Mouse (Mus musculus): ENCODE measurements at regions not wholly inside any gene's neighbourhood (a gene's known extent, or its start where the extent isn't known, plus 50 kb on each side); places are given as distances from the start of the nearest gene placed in this dataset.
A peak's percentile ranks its signal among the peaks of the same experiment; 100 is the strongest.

- H3K4me2 ChIP-seq (ENCODE audit: low read length), result no peak overlapping the region
- H3K36me3 ChIP-seq (ENCODE audit: control insufficient read depth, insufficient read depth, low read length), result no peaks in the 10 kb centered on the region
- no peak overlapping the region for H3K4me3 ChIP-seq (ENCODE audit: low read depth, low read length)
- DNase-seq (ENCODE audit: low spot score) (no peak), ATAC-seq (no peak)
- no peak overlapping the region for H3K9ac ChIP-seq (ENCODE audit: low read length)
- WGBS, result 94% methylated on average over 3 of the region's 3 CpGs
- no peaks in the 10 kb centered on the region for H3K9me3 ChIP-seq (replicated peaks; ENCODE audit: control insufficient read depth, low read length)
- no peak overlapping the region for H3K27ac ChIP-seq (ENCODE audit: low read depth, low read length)
- no peaks in the 10 kb centered on the region for H3K4me1 ChIP-seq (ENCODE audit: control insufficient read depth, insufficient read depth, low read length)
- no peaks in the 10 kb centered on the region for H3K27me3 ChIP-seq (replicated peaks; ENCODE audit: control insufficient read depth, insufficient read depth, low read length)
Measured at GRCm38 (mm10) chr3:100365354-100365945, 123.7 kb downstream of the Tent5c start.

- 90% methylated on average over 2 of the region's 2 CpGs for WGBS
- Histone ChIP-seq H3K27me3 (replicated peaks; ENCODE audit: control insufficient read depth, insufficient read depth, low read length) (no peaks in the 10 kb centered on the region), H3K4me2 (ENCODE audit: low read length) (no peak overlapping the region), H3K27ac (ENCODE audit: low read depth, low read length) (no peak overlapping the region), H3K4me1 (ENCODE audit: control insufficient read depth, insufficient read depth, low read length) (no peaks in the 10 kb centered on the region), H3K9ac (ENCODE audit: low read length) (no peak overlapping the region), H3K4me3 (ENCODE audit: low read depth, low read length) (no peak overlapping the region), H3K9me3 (replicated peaks; ENCODE audit: control insufficient read depth, low read length) (no peaks in the 10 kb centered on the region), H3K36me3 (ENCODE audit: control insufficient read depth, insufficient read depth, low read length) (no peaks in the 10 kb centered on the region)
- DNase-seq (ENCODE audit: low spot score) (no peak), ATAC-seq (no peak)
Measured at GRCm38 (mm10) chr3:100364706-100365105, 124.4 kb downstream of the Tent5c start.

GRCm38 (mm10) chr3:100362983-100363382 is 126.1 kb downstream of the Tent5c start:
- H3K4me1 ChIP-seq (ENCODE audit: control insufficient read depth, insufficient read depth, low read length), result no peaks in the 10 kb centered on the region
- no peak overlapping the region for H3K27ac ChIP-seq (ENCODE audit: low read depth, low read length)
- DNase-seq (ENCODE audit: low spot score), result no peak
- H3K36me3 ChIP-seq (ENCODE audit: control insufficient read depth, insufficient read depth, low read length), result no peaks in the 10 kb centered on the region
- H3K4me3 ChIP-seq (ENCODE audit: low read depth, low read length), result no peak overlapping the region
- H3K9ac ChIP-seq (ENCODE audit: low read length), result no peak overlapping the region
- H3K9me3 ChIP-seq (replicated peaks; ENCODE audit: control insufficient read depth, low read length), result no peaks in the 10 kb centered on the region
- ATAC-seq, result no peak
- no peaks in the 10 kb centered on the region for H3K27me3 ChIP-seq (replicated peaks; ENCODE audit: control insufficient read depth, insufficient read depth, low read length)
- H3K4me2 ChIP-seq (ENCODE audit: low read length), result no peak overlapping the region
- WGBS, result 89% methylated on average over 3 of the region's 3 CpGs

GRCm38 (mm10) chr3:100360019-100360418 is 129.1 kb downstream of the Tent5c start:
- ATAC-seq, result no peak
- Histone ChIP-seq H3K4me2 (ENCODE audit: low read length) (no peak overlapping the region), H3K9me3 (replicated peaks; ENCODE audit: control insufficient read depth, low read length) (no peaks in the 10 kb centered on the region), H3K4me1 (ENCODE audit: control insufficient read depth, insufficient read depth, low read length) (no peaks in the 10 kb centered on the region), H3K9ac (ENCODE audit: low read length) (no peak overlapping the region), H3K27ac (ENCODE audit: low read depth, low read length) (no peak overlapping the region), H3K4me3 (ENCODE audit: low read depth, low read length) (no peak overlapping the region), H3K36me3 (ENCODE audit: control insufficient read depth, insufficient read depth, low read length) (no peaks in the 10 kb centered on the region), H3K27me3 (replicated peaks; ENCODE audit: control insufficient read depth, insufficient read depth, low read length) (no peaks in the 10 kb centered on the region)
- 89% methylated on average over 3 of the region's 3 CpGs for WGBS
- no peak for DNase-seq (ENCODE audit: low spot score)

GRCm38 (mm10) chr3:100359036-100359435 is 130.1 kb downstream of the Tent5c start:
- Histone ChIP-seq H3K4me2 (ENCODE audit: low read length) (peak overlapping the region; percentile 38), H3K27ac (ENCODE audit: low read depth, low read length) (no peak overlapping the region), H3K9ac (ENCODE audit: low read length) (peak overlapping the region; percentile 10), H3K4me1 (ENCODE audit: control insufficient read depth, insufficient read depth, low read length) (no peaks in the 10 kb centered on the region), H3K4me3 (ENCODE audit: low read depth, low read length) (0 out of 2 replicates have a peak overlapping the region, but pooled peaks have one; percentile 4), H3K27me3 (replicated peaks; ENCODE audit: control insufficient read depth, insufficient read depth, low read length) (no peaks in the 10 kb centered on the region), H3K9me3 (replicated peaks; ENCODE audit: control insufficient read depth, low read length) (no peaks in the 10 kb centered on the region), H3K36me3 (ENCODE audit: control insufficient read depth, insufficient read depth, low read length) (no peaks in the 10 kb centered on the region)
- ATAC-seq (peak; percentile 94), DNase-seq (ENCODE audit: low spot score) (peak; percentile 84)
- 26% methylated on average over 8 of the region's 8 CpGs for WGBS

GRCm38 (mm10) chr3:100333478-100333877 is 155.6 kb downstream of the Tent5c start:
- ATAC-seq, result no peak
- Histone ChIP-seq H3K27ac (ENCODE audit: low read depth, low read length) (no peak overlapping the region), H3K36me3 (ENCODE audit: control insufficient read depth, insufficient read depth, low read length) (no peaks in the 10 kb centered on the region), H3K27me3 (replicated peaks; ENCODE audit: control insufficient read depth, insufficient read depth, low read length) (no peaks in the 10 kb centered on the region), H3K9me3 (replicated peaks; ENCODE audit: control insufficient read depth, low read length) (no peaks in the 10 kb centered on the region), H3K4me2 (ENCODE audit: low read length) (no peak overlapping the region), H3K9ac (ENCODE audit: low read length) (no peak overlapping the region), H3K4me1 (ENCODE audit: control insufficient read depth, insufficient read depth, low read length) (no peaks in the 10 kb centered on the region), H3K4me3 (ENCODE audit: low read depth, low read length) (no peak overlapping the region)
- DNase-seq (ENCODE audit: low spot score), result no peak
- 93% methylated on average over 2 of the region's 2 CpGs for WGBS

- no peak overlapping the region for H3K9ac ChIP-seq (ENCODE audit: low read length)
- no peak overlapping the region for H3K4me2 ChIP-seq (ENCODE audit: low read length)
- no peaks in the 10 kb centered on the region for H3K36me3 ChIP-seq (ENCODE audit: control insufficient read depth, insufficient read depth, low read length)
- H3K27ac ChIP-seq (ENCODE audit: low read depth, low read length), result no peak overlapping the region
- DNase-seq (ENCODE audit: low spot score) (no peak), ATAC-seq (no peak)
- no peaks in the 10 kb centered on the region for H3K4me1 ChIP-seq (ENCODE audit: control insufficient read depth, insufficient read depth, low read length)
- H3K4me3 ChIP-seq (ENCODE audit: low read depth, low read length), result no peak overlapping the region
- no peaks in the 10 kb centered on the region for H3K9me3 ChIP-seq (replicated peaks; ENCODE audit: control insufficient read depth, low read length)
- H3K27me3 ChIP-seq (replicated peaks; ENCODE audit: control insufficient read depth, insufficient read depth, low read length), result no peaks in the 10 kb centered on the region
Measured at GRCm38 (mm10) chr3:100318357-100318756, 156.2 kb upstream of the Wdr3 start.

GRCm38 (mm10) chr3:100287818-100288217 is 125.6 kb upstream of the Wdr3 start:
- H3K4me2 ChIP-seq (ENCODE audit: low read length), result no peak overlapping the region
- no peaks in the 10 kb centered on the region for H3K9me3 ChIP-seq (replicated peaks; ENCODE audit: control insufficient read depth, low read length)
- no peak overlapping the region for H3K9ac ChIP-seq (ENCODE audit: low read length)
- H3K27ac ChIP-seq (ENCODE audit: low read depth, low read length), result no peak overlapping the region
- WGBS, result 82% methylated on average over 1 of the region's 1 CpGs
- no peaks in the 10 kb centered on the region for H3K27me3 ChIP-seq (replicated peaks; ENCODE audit: control insufficient read depth, insufficient read depth, low read length)
- no peak overlapping the region for H3K4me3 ChIP-seq (ENCODE audit: low read depth, low read length)
- ATAC-seq, result no peak
- no peaks in the 10 kb centered on the region for H3K4me1 ChIP-seq (ENCODE audit: control insufficient read depth, insufficient read depth, low read length)
- no peak for DNase-seq (ENCODE audit: low spot score)
- H3K36me3 ChIP-seq (ENCODE audit: control insufficient read depth, insufficient read depth, low read length), result no peaks in the 10 kb centered on the region

- no peaks in the 10 kb centered on the region for H3K36me3 ChIP-seq (ENCODE audit: control insufficient read depth, insufficient read depth, low read length)
- no peak overlapping the region for H3K4me2 ChIP-seq (ENCODE audit: low read length)
- ATAC-seq (no peak), DNase-seq (ENCODE audit: low spot score) (no peak)
- no peak overlapping the region for H3K27ac ChIP-seq (ENCODE audit: low read depth, low read length)
- H3K4me1 ChIP-seq (ENCODE audit: control insufficient read depth, insufficient read depth, low read length), result no peaks in the 10 kb centered on the region
- H3K9me3 ChIP-seq (replicated peaks; ENCODE audit: control insufficient read depth, low read length), result no peaks in the 10 kb centered on the region
- no peak overlapping the region for H3K9ac ChIP-seq (ENCODE audit: low read length)
- H3K27me3 ChIP-seq (replicated peaks; ENCODE audit: control insufficient read depth, insufficient read depth, low read length), result no peaks in the 10 kb centered on the region
- H3K4me3 ChIP-seq (ENCODE audit: low read depth, low read length), result no peak overlapping the region
Measured at GRCm38 (mm10) chr3:100266976-100267375, 104.8 kb upstream of the Wdr3 start.
